Mouse (Mus musculus) olfactory bulb, adult 2 months (tissue): ENCODE measurements around the gene 2900026A02Rik. TPM values are rescaled to one million over a fixed set of nuclear protein-coding genes. Genes with fewer than 3 reads are reported as not detected.

Source experiments
- H3K27ac ChIP-seq: fragments of 200-500 bp; 2 replicates; pipeline ENCODE4 v1.5.1; 2012; ENCODE audit warnings: low read depth, low read length; ENCODE audit not compliant: insufficient read depth
- H3K4me1 ChIP-seq: fragments of 200-500 bp; 2 replicates; pipeline ENCODE4 v1.6.1; 2012; ENCODE audit warnings: low read length; ENCODE audit not compliant: control insufficient read depth, insufficient read depth
- H3K4me3 ChIP-seq: fragments of 200-500 bp; 2 replicates; pipeline ENCODE4 v1.5.1; 2012; ENCODE audit warnings: mild to moderate bottlenecking, low read depth, low read length, moderate library complexity; ENCODE audit not compliant: insufficient read depth
- CTCF ChIP-seq: fragments of 200-500 bp; IDR thresholded peaks from 2 replicates; pipeline ENCODE4 v1.5.1; 2012; ENCODE audit warnings: low read depth, mild to moderate bottlenecking, low read length, moderate library complexity; ENCODE audit not compliant: insufficient read depth
- POLR2A ChIP-seq: fragments of 200-500 bp; IDR thresholded peaks from 2 replicates; pipeline ENCODE4 v1.6.1; 2012; ENCODE audit warnings: mild to moderate bottlenecking, low read depth, low read length, moderate library complexity; ENCODE audit not compliant: insufficient read depth
- WGBS: fragments of 180-500 bp; shearing (Covaris S2); methylation state at CpG from one replicate; pipeline ENCODE4 v1.1.7; 2018; 5-methylcytosine and 5-hydroxymethylcytosine counted together
- polyA plus RNA-seq: library from polyadenylated mRNA; stranded (reverse); fragments of >200 nt; gene quantifications from 2 replicates; pipeline ENCODE4 v1.2.4, GENCODE M21; 2012; ENCODE audit warnings: low replicate concordance; ENCODE audit not compliant: missing spikeins, insufficient read depth, insufficient read length

The 2900026A02Rik gene
- polyA plus RNA-seq, 1 experiment: not detected

DNA sequence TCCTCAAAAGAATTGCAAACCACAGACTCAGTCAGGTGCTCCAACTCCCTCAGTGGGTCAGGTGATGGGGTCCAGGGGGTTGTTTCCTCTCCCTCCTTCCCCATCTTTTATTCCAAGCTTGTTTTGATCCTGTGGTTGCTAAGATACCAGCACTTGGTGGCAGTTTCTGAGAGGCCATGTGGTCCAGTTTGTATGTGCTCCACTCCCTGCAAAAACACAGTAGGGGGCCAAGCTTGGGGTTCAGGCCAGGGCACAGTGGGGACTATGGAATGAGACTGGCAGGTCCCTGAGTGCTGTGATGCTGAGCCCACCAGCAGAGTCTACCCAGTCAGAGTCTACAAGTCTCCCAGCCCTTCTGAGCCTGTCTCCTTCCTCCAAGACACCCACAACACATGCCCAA is 171.2 kb downstream of the 2900026A02Rik start:
- Histone ChIP-seq H3K4me3 (no peak overlapping the region), H3K4me1 (peaks cover 29% of the 10 kb centered on the region), H3K27ac (peak overlapping the region; percentile 22)
- no peak for TF ChIP-seq POLR2A
- no peak for TF ChIP-seq CTCF

DNA sequence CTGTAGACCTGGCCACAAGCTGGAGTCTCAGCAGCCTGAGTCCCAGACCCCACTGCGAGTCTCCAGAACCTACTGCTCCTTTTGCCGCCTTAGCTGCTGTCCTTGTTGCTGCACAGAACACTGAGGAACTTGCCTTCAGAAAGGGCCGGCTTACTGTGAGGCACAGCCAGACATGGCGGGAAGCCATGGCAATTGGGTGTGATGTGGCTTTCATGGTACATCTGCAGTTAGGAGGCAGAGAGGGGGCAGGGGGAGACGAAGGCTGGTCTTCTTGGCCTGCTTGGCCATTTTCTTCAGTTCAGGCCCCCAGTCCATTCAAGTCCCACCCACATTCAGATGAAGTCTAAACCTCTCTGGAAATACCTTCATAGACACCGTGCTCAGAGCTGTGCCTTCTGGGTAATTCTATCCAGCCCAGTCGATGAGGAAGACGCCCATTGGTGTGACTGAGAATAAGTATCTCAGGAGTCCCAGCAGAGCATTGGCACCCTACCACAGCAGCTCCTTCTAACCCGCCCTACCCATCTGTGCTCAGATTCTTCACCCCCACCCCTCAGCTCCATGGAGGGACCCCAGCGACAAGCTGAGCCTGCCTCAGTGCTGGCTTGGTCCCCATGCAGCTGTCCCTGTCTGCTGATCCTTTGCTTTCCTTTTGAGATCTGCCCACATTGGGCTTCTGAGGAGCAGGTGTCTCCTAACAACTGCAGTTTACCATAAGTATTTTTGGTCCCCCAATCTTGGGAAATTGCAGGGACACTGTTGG is 175.3 kb downstream of the 2900026A02Rik start:
- 58% methylated on average over 10 of the region's 10 CpGs for whole genome bisulfite sequencing
- H3K4me3 ChIP-seq: no peak overlapping the region
- H3K27ac ChIP-seq: peak overlapping the region; percentile 8; the same call in 1 of the 2 replicates
- H3K4me1 ChIP-seq: peaks cover 36% of the 10 kb centered on the region
- TF ChIP-seq CTCF: no peak
- TF ChIP-seq POLR2A: no peak

DNA sequence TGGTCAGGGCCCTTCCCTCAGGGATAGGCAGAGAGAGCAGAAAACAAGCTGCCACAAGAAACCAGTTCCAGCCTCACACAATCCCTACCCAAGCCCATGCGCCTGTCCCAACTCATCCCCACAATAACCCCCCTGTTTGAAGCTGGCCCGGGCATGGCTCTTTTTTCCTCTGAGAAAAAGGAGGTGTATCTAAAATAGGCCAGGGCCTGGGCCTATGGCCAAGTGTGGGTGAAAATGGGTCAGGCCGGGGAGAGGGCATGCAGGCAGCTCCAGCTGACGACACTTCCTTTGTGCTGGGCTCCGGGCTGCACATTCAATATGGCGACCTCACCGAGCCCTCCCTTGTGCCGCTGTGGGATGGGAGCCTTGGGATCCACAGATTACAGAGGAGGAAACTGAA is 177.5 kb downstream of the 2900026A02Rik start:
- Histone ChIP-seq H3K27ac (peak overlapping the region; percentile 27), H3K4me3 (no peak overlapping the region), H3K4me1 (peaks cover 27% of the 10 kb centered on the region)
- TF ChIP-seq POLR2A (no peak), CTCF (no peak)
- 49% methylated on average over 8 of the region's 8 CpGs for WGBS

DNA sequence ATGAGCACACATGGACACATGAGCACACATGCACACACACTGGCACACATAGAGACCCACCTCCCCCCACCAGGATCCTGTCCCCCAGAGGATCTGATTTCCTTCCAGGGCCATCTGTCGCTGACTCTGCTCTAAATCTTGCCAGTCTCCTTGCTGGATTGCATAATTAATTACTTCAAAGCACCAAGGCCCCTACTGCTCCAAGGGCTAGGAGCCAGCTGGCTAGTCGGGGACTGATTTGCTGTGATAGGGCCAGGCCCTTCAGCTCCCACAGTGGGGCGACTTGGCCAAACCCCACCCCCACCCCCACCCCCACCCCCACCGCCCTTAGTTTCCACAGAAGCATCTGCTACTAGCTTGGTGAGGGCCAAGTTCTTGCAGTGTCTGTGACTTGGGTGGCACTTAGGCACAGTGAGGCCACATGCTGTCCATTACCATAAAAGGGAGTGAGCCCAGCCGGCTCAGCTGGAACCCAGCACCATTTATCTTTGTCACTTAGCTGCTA is 179.4 kb downstream of the 2900026A02Rik start:
- TF ChIP-seq POLR2A: no peak
- WGBS: 22% methylated on average over 5 of the region's 5 CpGs
- Histone ChIP-seq H3K4me3 (no peak overlapping the region), H3K4me1 (peaks cover 27% of the 10 kb centered on the region), H3K27ac (peak overlapping the region; percentile 25; the same call in 1 of the 2 replicates)

DNA sequence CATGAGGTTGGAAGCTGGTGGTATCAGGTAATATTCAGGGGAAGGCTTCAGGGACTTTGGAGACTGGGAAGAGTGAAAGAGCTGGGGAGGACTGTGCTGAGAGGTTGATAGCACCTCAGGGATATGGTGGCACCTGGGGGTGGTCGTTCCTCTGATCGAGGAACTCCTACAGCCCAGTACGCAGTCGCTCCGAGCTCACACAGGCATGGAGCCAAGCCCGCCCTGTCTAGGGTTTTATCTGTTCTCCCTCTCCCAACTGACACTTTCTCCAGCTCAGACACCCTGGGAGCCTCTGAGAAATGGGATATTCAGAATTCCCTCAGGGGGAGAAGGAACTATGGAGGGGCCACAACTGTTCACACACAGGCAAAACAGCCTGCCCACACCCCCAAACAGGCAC is 180.3 kb downstream of the 2900026A02Rik start:
- Histone ChIP-seq H3K4me3 (no peak overlapping the region), H3K27ac (no peak overlapping the region), H3K4me1 (peaks cover 22% of the 10 kb centered on the region)
- 46% methylated on average over 6 of the region's 6 CpGs for WGBS
- TF ChIP-seq POLR2A (no peak), CTCF (no peak)

DNA sequence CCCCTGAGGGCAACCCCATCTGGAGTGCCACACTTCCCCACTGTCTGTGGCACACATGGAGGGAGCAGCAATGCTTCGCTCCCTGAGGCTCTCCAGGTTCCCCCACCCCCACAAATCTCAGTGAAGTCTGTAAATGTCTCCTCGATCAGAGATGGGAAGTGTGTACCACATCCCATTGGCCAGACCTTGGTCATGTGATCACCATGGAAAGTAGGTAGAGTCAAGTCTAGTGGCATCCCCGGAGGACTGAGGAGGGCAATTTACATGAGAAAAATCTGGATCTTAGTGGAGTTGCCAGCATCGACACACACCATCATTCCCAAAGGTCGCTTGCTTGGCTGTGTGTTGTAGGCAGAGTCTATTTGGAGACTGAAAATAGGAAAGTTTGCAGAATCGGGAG is 182.4 kb downstream of the 2900026A02Rik start:
- TF ChIP-seq CTCF: no peak
- TF ChIP-seq POLR2A: no peak
- 65% methylated on average over 6 of the region's 6 CpGs for WGBS
- Histone ChIP-seq H3K4me3 (no peak overlapping the region), H3K27ac (no peak overlapping the region), H3K4me1 (peaks cover 16% of the 10 kb centered on the region)

Other genes with a start within 250 kb of the 2900026A02Rik start
- not detected in 2 replicates for gene Grk3, start 205.4 kb downstream of the 2900026A02Rik start, polyA plus RNA-seq
- not detected in 2 replicates for gene Crybb2, start 151.1 kb downstream of the 2900026A02Rik start, polyA plus RNA-seq
- not detected in 2 replicates for gene Crybb3, start 139.7 kb downstream of the 2900026A02Rik start, polyA plus RNA-seq
- gene Tmem211, start 5.7 kb upstream of the 2900026A02Rik start, polyA plus RNA-seq: not detected in 2 replicates
- gene Sgsm1, start 89.5 kb upstream of the 2900026A02Rik start, polyA plus RNA-seq: not detected in 2 replicates
- gene Aym1, start 136.1 kb upstream of the 2900026A02Rik start, polyA plus RNA-seq: not detected in 2 replicates